Mouse (Mus musculus) gastrocnemius, adult 2 months (tissue): Measurements from ENCODE around the gene Gm17720. TPM values are rescaled to one million over a fixed set of nuclear protein-coding genes. Genes with fewer than 3 reads are reported as not detected.
A peak's percentile ranks its signal among the peaks of the same experiment; 100 is the strongest.

ENCODE experiments used
- DNase-seq: peaks from one replicate; pipeline ENCODE4 v3.0.0; 2022
- H3K27ac ChIP-seq: fragments of 200-600 bp; 2 replicates; pipeline ENCODE4 v1.8.1; 2022; ENCODE audit warnings: mild to moderate bottlenecking
- H3K4me3 ChIP-seq: fragments of 200-600 bp; 2 replicates; pipeline ENCODE4 v1.8.1; 2022; ENCODE audit warnings: mild to moderate bottlenecking, moderate library complexity
- CTCF ChIP-seq: fragments of 200-600 bp; IDR thresholded peaks from 2 replicates; pipeline ENCODE4 v1.8.1; 2022; ENCODE audit warnings: antibody characterized with exemption, mild to moderate bottlenecking, moderate library complexity
- intact Hi-C: fragments of 180-260 bp; cut with DNase I; formaldehyde crosslinking; loops from one replicate; pipeline ENCODE4 v1.15.1; 2025
- total RNA-seq, 2 experiments: library from RNA; stranded (reverse); gene quantifications; 2 replicates each; pipeline ENCODE4 v1.2.3; 2021

The Gm17720 gene
- total RNA-seq, 2 experiments from 2014 or later: not detected

- TF ChIP-seq CTCF: no peak
- intact Hi-C loops: loop anchor here (5.0 kb wide), 1 partner anchor 138 kb away; the partner anchor contains the start of gene Cmtr2
- H3K4me3 ChIP-seq: peak within 1 kb of the TSS; percentile 87
- peak within 1 kb of the TSS; percentile 95 for H3K27ac ChIP-seq
- peak; percentile 81 for DNase-seq
Measured at GRCm38 (mm10) chr8:110079282-110080221, 23.0 kb downstream of the Gm17720 start, which contains the start of gene Zfp612. TSS of gene Zfp612 (plus strand) at chr8:110079746.

GRCm38 (mm10) chr8:110074496-110074895 is 28.1 kb downstream of the Gm17720 start:
- TF ChIP-seq CTCF: no peak
- no peak overlapping the region for H3K27ac ChIP-seq
- DNase-seq: no peak
- no peak overlapping the region for H3K4me3 ChIP-seq
- intact Hi-C loops: loop anchor here (5.0 kb wide), 1 partner anchor 62 kb away; no protein-coding TSS in a partner anchor

GRCm38 (mm10) chr8:110071600-110071999 is 31.0 kb downstream of the Gm17720 start:
- Histone ChIP-seq H3K27ac (no peak overlapping the region), H3K4me3 (no peak overlapping the region)
- DNase-seq: peak; percentile 67
- TF ChIP-seq CTCF: peak; percentile 88
- intact Hi-C loops: loop anchor here (1.0 to 5.0 kb wide), 2 partner anchors 59 to 101 kb away; no protein-coding TSS in a partner anchor

- intact Hi-C loops: loop anchor here (5.0 kb wide), 1 partner anchor 57 kb away; no protein-coding TSS in a partner anchor
- no peak for DNase-seq
- no peak overlapping the region for H3K27ac ChIP-seq
Measured at GRCm38 (mm10) chr8:110069706-110070105, 32.8 kb downstream of the Gm17720 start.

GRCm38 (mm10) chr8:110065676-110066075 is 36.9 kb downstream of the Gm17720 start:
- no peak overlapping the region for H3K4me3 ChIP-seq
- intact Hi-C loops: no loop called here
- DNase-seq: no peak
- no peak overlapping the region for H3K27ac ChIP-seq
- TF ChIP-seq CTCF: no peak

More at GRCm38 (mm10) chr8:110069706-110070105, 32.8 kb downstream of the Gm17720 start:
- no peak overlapping the region for H3K4me3 ChIP-seq
- TF ChIP-seq CTCF: no peak

- no peak overlapping the region for H3K4me3 ChIP-seq
- no peak overlapping the region for H3K27ac ChIP-seq
- intact Hi-C loops: no loop called here
- DNase-seq: no peak
- TF ChIP-seq CTCF: no peak
Measured at GRCm38 (mm10) chr8:110064606-110065365, 37.8 kb downstream of the Gm17720 start.

GRCm38 (mm10) chr8:110064161-110064560 is 38.4 kb downstream of the Gm17720 start:
- Histone ChIP-seq H3K27ac (no peak overlapping the region), H3K4me3 (no peak overlapping the region)
- DNase-seq: no peak
- intact Hi-C loops: no loop called here
- no peak for TF ChIP-seq CTCF

GRCm38 (mm10) chr8:110058207-110058606 is 44.3 kb downstream of the Gm17720 start:
- no peak for DNase-seq
- Histone ChIP-seq H3K4me3 (no peak overlapping the region), H3K27ac (no peak overlapping the region)
- intact Hi-C loops: no loop called here
- no peak for TF ChIP-seq CTCF

GRCm38 (mm10) chr8:110051208-110051607 is 51.3 kb downstream of the Gm17720 start:
- TF ChIP-seq CTCF: no peak
- no peak overlapping the region for H3K4me3 ChIP-seq

GRCm38 (mm10) chr8:110040509-110040908 is 62.0 kb downstream of the Gm17720 start:
- DNase-seq: no peak
- Histone ChIP-seq H3K27ac (no peak overlapping the region), H3K4me3 (no peak overlapping the region)
- intact Hi-C loops: no loop called here
- no peak for TF ChIP-seq CTCF

More at GRCm38 (mm10) chr8:110051208-110051607, 51.3 kb downstream of the Gm17720 start:
- no peak overlapping the region for H3K27ac ChIP-seq
- intact Hi-C loops: no loop called here
- no peak for DNase-seq

- no peak for DNase-seq
- intact Hi-C loops: no loop called here
- no peak within 1 kb of the TSS for H3K4me3 ChIP-seq
- TF ChIP-seq CTCF: no peak
- no peak within 1 kb of the TSS for H3K27ac ChIP-seq
Measured at GRCm38 (mm10) chr8:110039659-110040058, 62.9 kb downstream of the Gm17720 start, which contains the start of gene Chst4. TSS of gene Chst4 (minus strand) at chr8:110039740.

GRCm38 (mm10) chr8:110039216-110039615 is 63.3 kb downstream of the Gm17720 start:
- Histone ChIP-seq H3K27ac (no peak overlapping the region), H3K4me3 (no peak overlapping the region)
- intact Hi-C loops: no loop called here
- no peak for TF ChIP-seq CTCF
- DNase-seq: no peak
